ENCODE assay signal across 25 mouse cellular contexts in genomic region chr13:55408546-55409120, GRCm38 (mm10). TPM values are rescaled to one million over a fixed set of nuclear protein-coding genes. Genes with fewer than 3 reads are reported as not detected.
A peak's percentile ranks its signal among the peaks of the same experiment; 100 is the strongest.
DNase-seq lines count a peak whose midpoint lies in the region; ATAC-seq and TF ChIP-seq lines count a peak whose summit lies in the region.
"Had no signal": no experiment of that assay in that cellular context is flagged by ENCODE, and none has a peak within 500 bp of the region (broad histone marks: within the 10 kb centered on the region; RNA-seq: fewer than 3 reads in every experiment).

No protein-coding gene starts in this region.

- H3K9me3 ChIP-seq in intestine, embryonic 16.5 days (ENCODE audit: control insufficient read depth, low read length), result no peaks in the 10 kb centered on the region
- H3K9me3 ChIP-seq in intestine, embryonic 15.5 days, result no peaks in the 10 kb centered on the region
- no peaks in the 10 kb centered on the region for H3K9me3 ChIP-seq in kidney, embryonic 14.5 days (ENCODE audit: control insufficient read depth, low read length)
- H3K9me3 ChIP-seq in intestine, postnatal 0 days (ENCODE audit: control insufficient read depth), result no peaks in the 10 kb centered on the region
- H3K9me3 ChIP-seq: embryonic facial prominence, embryonic 10.5 days; embryonic facial prominence, embryonic 12.5 days; forebrain, embryonic 13.5 days had no signal

- ATAC-seq in intestine, embryonic 16.5 days, result no peak
- ATAC-seq in intestine, embryonic 15.5 days, result no peak
- ATAC-seq in kidney, embryonic 14.5 days (ENCODE audit: low FRiP score, low TSS enrichment), result no peak
- 0 out of 2 replicates have a peak, but pooled peaks have one; percentile 17 for ATAC-seq in intestine, postnatal 0 days
- ATAC-seq: activated CD4-positive, CD25-positive, alpha-beta regulatory T cell, adult 4 months; CD4-positive, CD25-positive, alpha-beta regulatory T cell, adult 4 months; forebrain, embryonic 13.5 days; Patski had no signal

- no peak overlapping the region for H3K4me2 ChIP-seq in intestine, embryonic 16.5 days (ENCODE audit: low read depth, low read length)
- H3K4me2 ChIP-seq in intestine, embryonic 15.5 days (replicated peaks), result no peak overlapping the region
- no peak overlapping the region for H3K4me2 ChIP-seq in kidney, embryonic 14.5 days (replicated peaks; ENCODE audit: low read depth, low read length)
- H3K4me2 ChIP-seq in intestine, postnatal 0 days (replicated peaks; ENCODE audit: low read depth), result no peak overlapping the region
- H3K4me2 ChIP-seq: embryonic facial prominence, embryonic 12.5 days; forebrain, embryonic 13.5 days had no signal

- H3K27me3 ChIP-seq in intestine, embryonic 16.5 days (replicated peaks; ENCODE audit: control insufficient read depth, insufficient read depth, low read length), result no peaks in the 10 kb centered on the region
- peaks cover 9% of the 10 kb centered on the region for H3K27me3 ChIP-seq in intestine, embryonic 15.5 days (replicated peaks)
- no peaks in the 10 kb centered on the region for H3K27me3 ChIP-seq in kidney, adult 2 months (replicated peaks; ENCODE audit: control insufficient read depth, insufficient read depth, low read length)
- H3K27me3 ChIP-seq in kidney, embryonic 14.5 days (ENCODE audit: control insufficient read depth, insufficient read depth, low read length), result 0 out of 2 replicates have a peak, but pooled peaks cover 2% of the 10 kb centered on the region
- H3K27me3 ChIP-seq in intestine, postnatal 0 days (replicated peaks; ENCODE audit: control insufficient read depth, insufficient read depth, low read length), result peaks cover 7% of the 10 kb centered on the region

- peak; percentile 54 for TF ChIP-seq POLR2A in kidney, adult 2 months (IDR thresholded peaks at IDR 0.05; ENCODE audit: low read depth, low read length)

- H3K27ac ChIP-seq in intestine, embryonic 16.5 days (ENCODE audit: low read length), result no peak overlapping the region
- no peak overlapping the region for H3K27ac ChIP-seq in intestine, embryonic 15.5 days
- no peak overlapping the region for H3K27ac ChIP-seq in kidney, adult 2 months (ENCODE audit: insufficient read depth, low read depth, low read length)
- no peak overlapping the region for H3K27ac ChIP-seq in kidney, embryonic 14.5 days (ENCODE audit: low read depth, low read length)
- no peak overlapping the region for H3K27ac ChIP-seq in intestine, postnatal 0 days (ENCODE audit: low read depth, low read length)
- H3K27ac ChIP-seq: embryonic facial prominence, embryonic 10.5 days; embryonic facial prominence, embryonic 12.5 days; forebrain, embryonic 13.5 days had no signal

- H3K36me3 ChIP-seq in intestine, embryonic 16.5 days (ENCODE audit: control insufficient read depth, insufficient read depth, low read length), result no peaks in the 10 kb centered on the region
- H3K36me3 ChIP-seq in intestine, embryonic 15.5 days, result no peaks in the 10 kb centered on the region
- peaks cover 3% of the 10 kb centered on the region; the same call in 1 of the 2 replicates for H3K36me3 ChIP-seq in kidney, adult 2 months (ENCODE audit: control insufficient read depth, insufficient read depth, low read length)
- H3K36me3 ChIP-seq in kidney, embryonic 14.5 days (ENCODE audit: control insufficient read depth, insufficient read depth, low read length), result no peaks in the 10 kb centered on the region
- no peaks in the 10 kb centered on the region for H3K36me3 ChIP-seq in intestine, postnatal 0 days (ENCODE audit: control insufficient read depth, insufficient read depth)
- H3K36me3 ChIP-seq: embryonic facial prominence, embryonic 10.5 days; embryonic facial prominence, embryonic 12.5 days; G1E had no signal

- 0 out of 2 replicates have a peak overlapping the region, but pooled peaks have one; percentile 1 for H3K9ac ChIP-seq in intestine, embryonic 16.5 days (ENCODE audit: low read depth, low read length)
- no peak overlapping the region for H3K9ac ChIP-seq in intestine, embryonic 15.5 days
- no peak overlapping the region for H3K9ac ChIP-seq in kidney, embryonic 14.5 days (ENCODE audit: low read depth, low read length)
- no peak overlapping the region for H3K9ac ChIP-seq in intestine, postnatal 0 days (ENCODE audit: low read depth, low read length)
- H3K9ac ChIP-seq: embryonic facial prominence, embryonic 12.5 days; forebrain, embryonic 13.5 days had no signal

- DNase-seq in kidney, adult 2 months, result peak; percentile 60
- peak; percentile 46 to 67 for DNase-seq in kidney, postnatal 25 days
- DNase-seq in kidney, postnatal 14 days, result no peak
- DNase-seq: adrenal gland, adult 8-10 months; adrenal gland, postnatal 14 days; adrenal gland, postnatal 36 days; B cell, adult 2 months; cerebellum, adult 11-12 months; cerebellum, adult 2 months; cerebellum, adult 9-10 months; cerebellum, postnatal 10 days; cerebellum, postnatal 25 days had no signal

- H3K4me3 ChIP-seq in intestine, embryonic 16.5 days (ENCODE audit: low read length), result no peak overlapping the region
- H3K4me3 ChIP-seq in intestine, embryonic 15.5 days (replicated peaks), result no peak overlapping the region
- no peak overlapping the region for H3K4me3 ChIP-seq in kidney, adult 2 months (ENCODE audit: insufficient read depth, low read depth, low read length)
- H3K4me3 ChIP-seq in kidney, embryonic 14.5 days (ENCODE audit: low read length), result no peak overlapping the region
- H3K4me3 ChIP-seq in intestine, postnatal 0 days (ENCODE audit: low read depth, low read length), result no peak overlapping the region
- H3K4me3 ChIP-seq: embryonic facial prominence, embryonic 10.5 days; embryonic facial prominence, embryonic 12.5 days; forebrain, embryonic 13.5 days had no signal

- WGBS in intestine, embryonic 16.5 days, result 83% methylated on average over 19 of the region's 19 CpGs
- 89% methylated on average over 19 of the region's 19 CpGs for WGBS in intestine, embryonic 15.5 days
- WGBS in kidney, adult 2 months, result 63% methylated on average over 19 of the region's 19 CpGs
- 88% methylated on average over 19 of the region's 19 CpGs for WGBS in kidney, embryonic 14.5 days
- 83% methylated on average over 19 of the region's 19 CpGs for WGBS in intestine, postnatal 0 days

- TF ChIP-seq CTCF in kidney, adult 2 months (conservative IDR thresholded peaks at IDR 0.05; ENCODE audit: insufficient read depth, insufficient read length, low read depth, low read length), result no peak
- no peak for TF ChIP-seq CTCF in intestine, postnatal 0 days (IDR thresholded peaks at IDR 0.05; ENCODE audit: low read depth)

- 0 out of 2 replicates have a peak, but pooled peaks cover 3% of the 10 kb centered on the region for H3K4me1 ChIP-seq in intestine, embryonic 16.5 days (ENCODE audit: control insufficient read depth, insufficient read depth, low read length)
- H3K4me1 ChIP-seq in intestine, embryonic 15.5 days (replicated peaks), result no peaks in the 10 kb centered on the region; the same call in 1 of the 2 replicates
- no peaks in the 10 kb centered on the region for H3K4me1 ChIP-seq in kidney, adult 2 months (ENCODE audit: control insufficient read depth, insufficient read depth, low read length)
- H3K4me1 ChIP-seq in kidney, embryonic 14.5 days (ENCODE audit: control insufficient read depth, insufficient read depth, low read length), result no peaks in the 10 kb centered on the region
- H3K4me1 ChIP-seq in intestine, postnatal 0 days (replicated peaks; ENCODE audit: control insufficient read depth, insufficient read depth, low read length), result no peaks in the 10 kb centered on the region
- H3K4me1 ChIP-seq: embryonic facial prominence, embryonic 12.5 days had no signal

RNA-seq across cellular contexts. Expression of gene Pfn3, which starts 6.4 kb away (rescaled TPM):
- polyA plus RNA-seq in intestine, embryonic 16.5 days (2015; fragmentation: Nextera tagmentation; extraction: Ambion mirVana), result not detected in 2 replicates
- polyA plus RNA-seq in intestine, embryonic 15.5 days (2015; fragmentation: Nextera tagmentation; extraction: Ambion mirVana), result not detected in 2 replicates
- polyA plus RNA-seq in kidney, adult 2 months (2012; rRNA removed), result not detected in 2 replicates
- polyA plus RNA-seq in kidney, embryonic 14.5 days (2014; fragmentation: Nextera tagmentation; extraction: Ambion mirVana), result not detected in 2 replicates
- not detected in 2 replicates for polyA plus RNA-seq in intestine, postnatal 0 days (2015; fragmentation: Nextera tagmentation; extraction: Ambion mirVana)
- polyA plus RNA-seq: activated CD4-positive, CD25-positive, alpha-beta regulatory T cell, adult 4 months; CD4-positive, CD25-positive, alpha-beta regulatory T cell, adult 4 months; cerebellum, adult 2 months; embryonic facial prominence, embryonic 10.5 days; embryonic facial prominence, embryonic 12.5 days; forebrain, embryonic 11.5 days; forebrain, embryonic 13.5 days; G1E; Patski had no signal

RNA-seq across cellular contexts. Expression of gene Slc34a1, which starts 10.6 kb away (rescaled TPM):
- polyA plus RNA-seq in intestine, embryonic 16.5 days (2015; fragmentation: Nextera tagmentation; extraction: Ambion mirVana), result 0.07 TPM in 1 of 2 replicates, not detected in the other
- polyA plus RNA-seq in intestine, embryonic 15.5 days (2015; fragmentation: Nextera tagmentation; extraction: Ambion mirVana), result not detected in 2 replicates
- polyA plus RNA-seq in kidney, adult 2 months (2012; rRNA removed), result 9,073 and 10,701 TPM in 2 replicates
- polyA plus RNA-seq in kidney, embryonic 14.5 days (2014; fragmentation: Nextera tagmentation; extraction: Ambion mirVana), result 15.5 and 39.4 TPM in 2 replicates
- polyA plus RNA-seq in intestine, postnatal 0 days (2015; fragmentation: Nextera tagmentation; extraction: Ambion mirVana), result 0.04 and 0.16 TPM in 2 replicates
- polyA plus RNA-seq: activated CD4-positive, CD25-positive, alpha-beta regulatory T cell, adult 4 months; CD4-positive, CD25-positive, alpha-beta regulatory T cell, adult 4 months; cerebellum, adult 2 months; embryonic facial prominence, embryonic 10.5 days; embryonic facial prominence, embryonic 12.5 days; embryonic facial prominence, embryonic 14.5 days; forebrain, embryonic 11.5 days; forebrain, embryonic 13.5 days; G1E; Patski had no signal

RNA-seq across cellular contexts. Expression of gene F12, which starts 18.0 kb away (rescaled TPM):
- 1.1 and 4.0 TPM in 2 replicates for polyA plus RNA-seq in intestine, embryonic 16.5 days (2015; fragmentation: Nextera tagmentation; extraction: Ambion mirVana)
- polyA plus RNA-seq in intestine, embryonic 15.5 days (2015; fragmentation: Nextera tagmentation; extraction: Ambion mirVana), result 1.8 TPM in 2 replicates
- polyA plus RNA-seq in kidney, adult 2 months (2012; rRNA removed), result 0.03 and 0.07 TPM in 2 replicates
- polyA plus RNA-seq in kidney, embryonic 14.5 days (2014; fragmentation: Nextera tagmentation; extraction: Ambion mirVana), result not detected in 2 replicates
- 1.2 and 2.3 TPM in 2 replicates for polyA plus RNA-seq in intestine, postnatal 0 days (2015; fragmentation: Nextera tagmentation; extraction: Ambion mirVana)
- polyA plus RNA-seq: activated CD4-positive, CD25-positive, alpha-beta regulatory T cell, adult 4 months; CD4-positive, CD25-positive, alpha-beta regulatory T cell, adult 4 months; embryonic facial prominence, embryonic 10.5 days; embryonic facial prominence, embryonic 14.5 days; forebrain, embryonic 11.5 days; forebrain, embryonic 13.5 days; G1E; Patski had no signal

RNA-seq across cellular contexts. Expression of gene Grk6, which starts 36.2 kb away (rescaled TPM):
- polyA plus RNA-seq in intestine, embryonic 16.5 days (2015; fragmentation: Nextera tagmentation; extraction: Ambion mirVana), result 13.6 and 16.2 TPM in 2 replicates
- 38.3 and 38.7 TPM in 2 replicates for polyA plus RNA-seq in intestine, embryonic 15.5 days (2015; fragmentation: Nextera tagmentation; extraction: Ambion mirVana)
- polyA plus RNA-seq in kidney, adult 2 months (2012; rRNA removed), result 23.4 and 27.4 TPM in 2 replicates
- 38.9 and 59.3 TPM in 2 replicates for polyA plus RNA-seq in kidney, embryonic 14.5 days (2014; fragmentation: Nextera tagmentation; extraction: Ambion mirVana)
- polyA plus RNA-seq in intestine, postnatal 0 days (2015; fragmentation: Nextera tagmentation; extraction: Ambion mirVana), result 10.5 and 11.4 TPM in 2 replicates

RNA-seq across cellular contexts. Expression of gene Rgs14, which starts 39.1 kb away (rescaled TPM):
- polyA plus RNA-seq in intestine, embryonic 16.5 days (2015; fragmentation: Nextera tagmentation; extraction: Ambion mirVana), result 0.93 and 1.1 TPM in 2 replicates
- 0.85 and 1.2 TPM in 2 replicates for polyA plus RNA-seq in intestine, embryonic 15.5 days (2015; fragmentation: Nextera tagmentation; extraction: Ambion mirVana)
- polyA plus RNA-seq in kidney, adult 2 months (2012; rRNA removed), result 3.3 and 4.2 TPM in 2 replicates
- 0.86 and 0.92 TPM in 2 replicates for polyA plus RNA-seq in kidney, embryonic 14.5 days (2014; fragmentation: Nextera tagmentation; extraction: Ambion mirVana)
- polyA plus RNA-seq in intestine, postnatal 0 days (2015; fragmentation: Nextera tagmentation; extraction: Ambion mirVana), result 1.2 and 1.3 TPM in 2 replicates

Comparison
In these comparisons a context has a peak if more than half of its experiments do, and no peak if none do; other contexts are left out.
1. RNA of gene Slc34a1, which starts 10.6 kb away (polyA plus RNA-seq): 9,073 to 10,701 TPM in kidney, adult 2 months; 15.5 to 39.4 TPM in kidney, embryonic 14.5 days, 0.07 TPM in intestine, embryonic 16.5 days, 0.04 to 0.16 TPM in intestine, postnatal 0 days and not detected in intestine, embryonic 15.5 days; every median in the first group is over 100 times any median in the second.